ENCODE assay signal across 8 mouse cellular contexts in the genomic region with DNA sequence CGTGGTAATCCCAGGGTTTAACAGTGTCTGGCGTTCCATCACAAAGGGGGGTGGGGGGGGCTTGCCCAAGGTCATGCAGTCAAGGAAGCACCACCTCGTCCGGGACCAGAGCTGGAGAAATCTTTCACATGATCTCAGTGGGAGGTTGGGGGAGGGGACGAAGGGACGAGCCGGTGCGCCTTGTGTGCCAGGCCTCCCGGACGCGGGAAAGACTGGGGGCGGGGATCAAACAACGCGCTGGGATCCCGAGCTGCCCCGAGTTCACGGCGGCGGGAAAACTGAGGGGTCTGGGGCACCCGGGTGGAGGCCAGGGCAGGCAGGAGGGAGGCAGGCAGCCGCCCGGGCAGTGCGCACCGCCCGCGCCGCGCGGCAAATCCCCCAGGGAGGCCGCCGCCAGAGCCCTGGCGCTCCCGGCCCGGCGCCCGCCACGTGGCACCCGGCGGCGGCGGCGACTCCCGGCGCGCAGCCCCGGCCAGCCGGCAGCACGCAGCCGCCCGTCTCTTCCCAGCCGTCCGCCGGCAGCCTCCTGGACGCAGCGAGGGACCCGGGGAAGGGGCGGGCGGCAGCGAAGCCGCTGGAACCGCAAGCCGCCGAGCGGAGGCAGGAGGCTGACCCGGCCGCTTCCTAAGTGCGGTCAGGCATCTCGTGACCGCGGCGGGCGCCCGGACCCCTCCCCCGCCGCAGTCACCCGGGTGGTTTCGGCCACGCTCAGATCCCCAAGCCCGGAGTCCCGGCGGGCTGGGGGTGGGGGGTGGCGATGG. TPM values are rescaled to one million over a fixed set of nuclear protein-coding genes. Genes with fewer than 3 reads are reported as not detected.
DNase-seq lines count a peak whose midpoint lies in the region; ATAC-seq and TF ChIP-seq lines count a peak whose summit lies in the region.

No protein-coding gene starts in this region.

- H3K36me3 ChIP-seq in spleen, adult 2 months (ENCODE audit: control insufficient read depth, insufficient read depth, low read length): peaks cover 6% of the 10 kb centered on the region
- H3K36me3 ChIP-seq in liver, embryonic 12.5 days: 0 out of 2 replicates have a peak, but pooled peaks cover 3% of the 10 kb centered on the region
- no peaks in the 10 kb centered on the region for H3K36me3 ChIP-seq in neural tube, embryonic 13.5 days

- H3K9ac ChIP-seq in liver, embryonic 12.5 days: peak overlapping the region; percentile 71
- peak overlapping the region; percentile 85 for H3K9ac ChIP-seq in neural tube, embryonic 13.5 days

- DNase-seq in spleen, adult 2 months (ENCODE audit: low read depth in 1 of 2, low spot score in 2 of 2): peak in 1 of 2 experiments; percentile 50
- no peak for DNase-seq in spleen, postnatal 14 days (ENCODE audit: low spot score in 2 of 2)
- peak; percentile 89 for DNase-seq in embryo, embryonic 10 days (ENCODE audit: low spot score)
- DNase-seq in gastrocnemius, postnatal 4 days (ENCODE audit: low spot score in 2 of 2): peak; percentile 63 to 77
- peak; percentile 87 for DNase-seq in kidney, adult 18-20 months
- DNase-seq in urinary bladder, adult 2 months (ENCODE audit: low spot score): peak; percentile 68

- H3K4me1 ChIP-seq in spleen, adult 2 months (ENCODE audit: control insufficient read depth, insufficient read depth, insufficient read length): peaks cover 16% of the 10 kb centered on the region
- peaks cover 56% of the 10 kb centered on the region for H3K4me1 ChIP-seq in liver, embryonic 12.5 days
- H3K4me1 ChIP-seq in neural tube, embryonic 13.5 days (replicated peaks): peaks cover 76% of the 10 kb centered on the region

- WGBS in spleen, adult 2 months: 3% methylated on average over 78 of the region's 82 CpGs
- WGBS in liver, embryonic 12.5 days (ENCODE audit: insufficient replicate concordance): under 1% methylated on average over 66 of the region's 82 CpGs
- under 1% methylated on average over 63 of the region's 82 CpGs for WGBS in neural tube, embryonic 13.5 days

- H3K4me3 ChIP-seq in spleen, adult 2 months (ENCODE audit: extremely low read depth, insufficient read depth, insufficient read length): peak overlapping the region; percentile 59
- H3K4me3 ChIP-seq in liver, embryonic 12.5 days: peak overlapping the region; percentile 60
- peak overlapping the region; percentile 67 for H3K4me3 ChIP-seq in neural tube, embryonic 13.5 days

- TF ChIP-seq POLR2A in spleen, adult 2 months (IDR thresholded peaks at IDR 0.05; ENCODE audit: low read depth, low read length): no peak

- ATAC-seq in liver, embryonic 12.5 days: no peak; the same call in none of the 2 replicates
- peak; percentile 32 for ATAC-seq in neural tube, embryonic 13.5 days (ENCODE audit: low read depth)

- H3K4me2 ChIP-seq in liver, embryonic 12.5 days: peak overlapping the region; percentile 88
- peak overlapping the region; percentile 95 for H3K4me2 ChIP-seq in neural tube, embryonic 13.5 days

- TF ChIP-seq CTCF in spleen, adult 2 months (IDR thresholded peaks at IDR 0.05; ENCODE audit: extremely low read depth, insufficient read depth, insufficient read length, insufficient replicate concordance): no peak

- peaks cover 1% of the 10 kb centered on the region; the same call in 1 of the 2 replicates for H3K27me3 ChIP-seq in spleen, adult 2 months (ENCODE audit: control insufficient read depth, insufficient read depth, low read length)
- peaks cover 96% of the 10 kb centered on the region for H3K27me3 ChIP-seq in liver, embryonic 12.5 days (replicated peaks)
- H3K27me3 ChIP-seq in neural tube, embryonic 13.5 days: peaks cover 64% of the 10 kb centered on the region

- H3K27ac ChIP-seq in spleen, adult 2 months (ENCODE audit: insufficient read depth, low read length): peak overlapping the region; percentile 55
- H3K27ac ChIP-seq in liver, embryonic 12.5 days: peak overlapping the region; percentile 85
- H3K27ac ChIP-seq in neural tube, embryonic 13.5 days (replicated peaks): peak overlapping the region; percentile 93

- H3K9me3 ChIP-seq in liver, embryonic 12.5 days (replicated peaks): no peaks in the 10 kb centered on the region
- no peaks in the 10 kb centered on the region for H3K9me3 ChIP-seq in neural tube, embryonic 13.5 days

RNA-seq across cellular contexts. Expression of a gene that starts 0.9 kb away (rescaled TPM):
- 94.1 and 116 TPM in 2 replicates for polyA plus RNA-seq in spleen, adult 2 months (2012; rRNA removed)
- total RNA-seq in gastrocnemius, postnatal 4 days (2021): 10 to 100 TPM; 29.5 to 30.0 TPM
- 12.5 and 12.7 TPM in 2 replicates for polyA plus RNA-seq in liver, embryonic 12.5 days (2016; fragmentation: Nextera tagmentation; extraction: Ambion mirVana)
- 19.4 and 25.5 TPM in 2 replicates for polyA plus RNA-seq in neural tube, embryonic 13.5 days (2015; fragmentation: Nextera tagmentation; extraction: Ambion mirVana)
- 112 and 154 TPM in 2 replicates for polyA plus RNA-seq in urinary bladder, adult 2 months (2012; rRNA removed)

Comparison
In these comparisons a context has a peak if more than half of its experiments do, and no peak if none do; other contexts are left out.
1. DNase-seq: peak in embryo, embryonic 10 days (single experiment), gastrocnemius, postnatal 4 days (2 of 2), kidney, adult 18-20 months (single experiment) and urinary bladder, adult 2 months (single experiment); none in spleen, postnatal 14 days (0 of 2).
2. Peak in every context shown above with its lines, with median percentiles within 50 percentile points of each other: H3K27ac ChIP-seq and H3K4me3 ChIP-seq.